Mouse (Mus musculus) hindbrain, embryonic 15.5 days (tissue): ENCODE results near the gene Ccdc12. TPM values are rescaled to one million over a fixed set of nuclear protein-coding genes. Genes with fewer than 3 reads are reported as not detected.
A peak's percentile ranks its signal among the peaks of the same experiment; 100 is the strongest.

Experiments used
- ATAC-seq: fragments of 200-750 bp; cut with Nextera tagmentation; 2 replicates; pipeline ENCODE4 v1.8.0; 2017; ENCODE audit warnings: low read depth, moderate number of reproducible peaks, moderate TSS enrichment; ENCODE audit not compliant: low FRiP score
- H3K27ac ChIP-seq: fragments of 300-500 bp; sonication (generic); replicated peaks from 2 replicates; pipeline ENCODE4 v1.5.1; 2015; ENCODE audit warnings: mild to moderate bottlenecking, inconsistent platforms
- H3K27me3 ChIP-seq: fragments of 300-500 bp; sonication (generic); 2 replicates; pipeline ENCODE4 v1.6.1; 2015; ENCODE audit warnings: control low read depth, inconsistent platforms
- H3K36me3 ChIP-seq: fragments of 300-500 bp; sonication (generic); 2 replicates; pipeline ENCODE4 v1.6.1; 2015; ENCODE audit warnings: control low read depth, inconsistent platforms
- H3K4me1 ChIP-seq: fragments of 300-500 bp; sonication (generic); replicated peaks from 2 replicates; pipeline ENCODE4 v1.6.1; 2015; ENCODE audit warnings: control low read depth, inconsistent platforms
- H3K4me2 ChIP-seq: fragments of 300-500 bp; sonication (generic); 2 replicates; pipeline ENCODE4 v1.6.1; 2015; ENCODE audit warnings: moderate library complexity, mild to moderate bottlenecking, inconsistent platforms
- H3K4me3 ChIP-seq: fragments of 300-500 bp; sonication (generic); 2 replicates; pipeline ENCODE4 v1.5.1; 2015; ENCODE audit warnings: mild to moderate bottlenecking, inconsistent platforms
- H3K9ac ChIP-seq: fragments of 300-500 bp; sonication (generic); 2 replicates; pipeline ENCODE4 v1.6.1; 2015; ENCODE audit warnings: inconsistent platforms
- H3K9me3 ChIP-seq: fragments of 300-500 bp; sonication (generic); 2 replicates; pipeline ENCODE4 v1.6.1; 2016; ENCODE audit warnings: control low read depth, inconsistent platforms
- WGBS: fragments of 180-500 bp; shearing (Covaris S2); methylation state at CpG from one replicate; pipeline ENCODE4 v1.1.7; 2015; 5-methylcytosine and 5-hydroxymethylcytosine counted together
- polyA plus RNA-seq: library from polyadenylated mRNA; unstranded; fragments of >200 nt; fragmentation: Nextera tagmentation; extraction: Ambion mirVana; gene quantifications from 2 replicates; pipeline ENCODE4 v1.2.1, GENCODE M21; 2015

Gene Ccdc12
- polyA plus RNA-seq, 1 experiment from 2014 or later: 103 TPM

- WGBS: 74% methylated on average over 3 of the region's 3 CpGs
- no peaks in the 10 kb centered on the region for H3K4me1 ChIP-seq
- H3K27ac ChIP-seq: no peak overlapping the region
- no peak overlapping the region for H3K4me2 ChIP-seq
- H3K36me3 ChIP-seq: 0 out of 2 replicates have a peak, but pooled peaks cover 7% of the 10 kb centered on the region
- no peaks in the 10 kb centered on the region for H3K27me3 ChIP-seq
- H3K9ac ChIP-seq: no peak overlapping the region
- ATAC-seq: no peak
- no peaks in the 10 kb centered on the region for H3K9me3 ChIP-seq
- H3K4me3 ChIP-seq: no peak overlapping the region
Measured at GRCm38 (mm10) chr9:110697465-110697864, 41.2 kb downstream of the Ccdc12 start.

GRCm38 (mm10) chr9:110699574-110699973 is 43.3 kb downstream of the Ccdc12 start:
- WGBS: 97% methylated on average over 3 of the region's 3 CpGs

DNA sequence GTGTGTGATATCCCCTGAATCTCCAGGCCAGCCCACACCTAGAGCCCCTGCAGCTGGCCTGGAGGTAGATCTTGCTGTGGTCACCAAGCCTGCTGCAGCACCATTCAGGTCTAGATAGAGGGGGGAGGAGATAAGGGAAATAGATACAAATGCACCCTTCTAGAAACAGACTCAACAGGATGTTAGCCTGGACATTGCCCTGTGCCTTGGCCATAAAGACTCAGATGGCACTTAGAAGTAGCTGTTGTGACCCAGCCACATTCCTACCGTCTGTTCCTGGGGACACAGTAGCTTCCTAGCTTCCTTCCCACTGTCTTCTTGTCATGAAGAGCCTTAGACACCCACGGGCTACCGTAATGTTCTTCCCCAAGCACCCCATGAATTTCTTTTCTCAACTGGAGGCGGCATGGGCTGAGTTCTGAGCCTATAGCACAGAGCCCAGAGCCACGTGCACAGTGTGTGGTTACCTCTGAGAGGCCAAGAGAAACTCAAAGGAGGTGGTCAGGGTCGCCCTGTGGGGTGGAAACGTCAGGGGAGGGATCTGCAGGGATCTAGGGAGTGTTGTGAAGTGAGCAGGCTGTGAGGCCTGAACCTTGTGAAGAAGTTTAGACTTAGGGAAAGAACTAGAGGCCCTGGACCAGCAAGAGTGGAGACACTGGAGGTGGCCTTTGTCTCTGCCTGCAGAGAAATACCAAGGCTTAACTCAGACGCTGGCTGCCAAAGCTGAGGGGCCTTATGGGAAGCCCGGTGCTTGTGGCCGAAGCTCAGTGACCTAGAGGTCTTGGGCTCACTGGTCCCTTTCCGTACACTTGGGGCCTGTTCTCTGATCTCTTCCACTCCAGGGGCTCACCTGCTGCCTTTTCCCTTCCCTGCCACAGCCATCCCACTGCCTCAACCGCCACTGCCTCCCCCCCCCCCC is 45.1 kb downstream of the Ccdc12 start:
- 84% methylated on average over 11 of the region's 12 CpGs for WGBS
- no peak overlapping the region for H3K9ac ChIP-seq
- H3K36me3 ChIP-seq: no peaks in the 10 kb centered on the region
- no peak overlapping the region for H3K27ac ChIP-seq
- ATAC-seq: no peak
- H3K27me3 ChIP-seq: no peaks in the 10 kb centered on the region
- H3K4me2 ChIP-seq: no peak overlapping the region
- no peak overlapping the region for H3K4me3 ChIP-seq
- no peaks in the 10 kb centered on the region for H3K9me3 ChIP-seq
- no peaks in the 10 kb centered on the region for H3K4me1 ChIP-seq

More at GRCm38 (mm10) chr9:110699574-110699973, 43.3 kb downstream of the Ccdc12 start:
- Histone ChIP-seq H3K4me1 (no peaks in the 10 kb centered on the region), H3K36me3 (no peaks in the 10 kb centered on the region), H3K27me3 (no peaks in the 10 kb centered on the region), H3K27ac (no peak overlapping the region), H3K4me2 (no peak overlapping the region), H3K9me3 (no peaks in the 10 kb centered on the region), H3K4me3 (no peak overlapping the region), H3K9ac (no peak overlapping the region)
- no peak for ATAC-seq

DNA sequence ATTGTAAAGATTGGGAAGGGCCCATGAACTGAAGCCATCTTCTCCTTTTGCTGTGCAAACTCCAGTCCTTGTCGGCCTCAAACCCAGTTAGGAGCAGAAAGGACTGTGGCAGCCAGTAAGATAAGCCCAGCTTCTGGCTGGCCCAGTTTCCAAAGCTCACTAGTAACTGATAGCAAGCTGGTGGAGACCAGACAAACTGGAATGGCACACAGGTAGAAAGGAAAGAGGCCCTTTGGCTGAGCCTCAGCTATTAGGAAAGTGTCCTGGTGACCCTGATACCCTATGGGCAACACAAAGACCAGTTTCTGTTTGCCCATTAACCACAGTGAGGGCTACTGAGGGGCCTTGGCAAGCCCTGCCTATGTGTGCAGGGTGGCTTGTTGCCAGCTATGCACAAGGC is 46.5 kb downstream of the Ccdc12 start:
- Histone ChIP-seq H3K9ac (no peak overlapping the region), H3K36me3 (no peaks in the 10 kb centered on the region), H3K9me3 (no peaks in the 10 kb centered on the region), H3K27ac (no peak overlapping the region), H3K4me1 (no peaks in the 10 kb centered on the region), H3K4me3 (no peak overlapping the region), H3K27me3 (no peaks in the 10 kb centered on the region), H3K4me2 (no peak overlapping the region)
- WGBS: 81% methylated on average over 1 of the region's 1 CpGs
- ATAC-seq: no peak

GRCm38 (mm10) chr9:110703951-110704350 is 47.6 kb downstream of the Ccdc12 start:
- ATAC-seq: no peak
- H3K4me1 ChIP-seq: no peaks in the 10 kb centered on the region
- no peak overlapping the region for H3K4me2 ChIP-seq
- no peak overlapping the region for H3K9ac ChIP-seq
- no peak overlapping the region for H3K4me3 ChIP-seq
- 91% methylated on average over 6 of the region's 6 CpGs for WGBS
- H3K36me3 ChIP-seq: 0 out of 2 replicates have a peak, but pooled peaks cover 2% of the 10 kb centered on the region
- no peaks in the 10 kb centered on the region for H3K9me3 ChIP-seq
- H3K27me3 ChIP-seq: no peaks in the 10 kb centered on the region
- no peak overlapping the region for H3K27ac ChIP-seq

- Histone ChIP-seq H3K4me2 (no peak overlapping the region), H3K4me1 (no peaks in the 10 kb centered on the region), H3K36me3 (0 out of 2 replicates have a peak, but pooled peaks cover 2% of the 10 kb centered on the region), H3K9ac (no peak overlapping the region), H3K27me3 (no peaks in the 10 kb centered on the region), H3K27ac (no peak overlapping the region), H3K4me3 (no peak overlapping the region), H3K9me3 (no peaks in the 10 kb centered on the region)
- no peak for ATAC-seq
- 93% methylated on average over 5 of the region's 5 CpGs for WGBS
Measured at GRCm38 (mm10) chr9:110706784-110707183, 50.5 kb downstream of the Ccdc12 start.

DNA sequence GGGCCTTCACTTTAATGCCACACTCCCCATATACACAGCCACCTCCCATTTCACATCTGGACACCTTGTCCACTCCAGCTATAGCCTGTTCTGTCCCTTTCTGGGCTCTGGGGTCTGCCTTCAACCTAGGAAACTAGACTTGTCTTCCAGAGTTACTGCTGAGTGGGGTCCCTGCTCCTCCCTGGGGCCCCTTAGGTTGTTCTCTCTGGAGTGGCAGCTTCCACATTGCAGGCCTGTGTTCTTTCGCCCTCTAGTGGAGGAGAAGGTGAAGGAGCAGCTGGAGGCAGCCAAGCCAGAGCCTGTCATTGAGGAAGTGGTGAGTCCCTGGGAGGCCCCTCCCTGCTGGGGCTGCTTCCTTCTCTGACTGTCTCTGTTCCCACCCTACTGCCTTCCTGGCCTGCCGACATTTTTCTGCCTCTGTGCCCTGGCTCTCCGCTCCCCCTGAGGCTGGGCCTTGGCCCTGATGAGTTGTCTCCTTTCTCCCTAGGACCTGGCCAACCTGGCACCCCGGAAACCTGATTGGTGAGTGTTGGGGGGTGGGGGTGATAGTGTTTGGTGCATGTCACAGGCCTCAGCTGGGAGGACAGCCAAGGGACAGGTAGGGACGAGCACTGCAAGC is 53.4 kb downstream of the Ccdc12 start:
- peak overlapping the region; percentile 14; the same call in 1 of the 2 replicates for H3K4me2 ChIP-seq
- no peak overlapping the region for H3K9ac ChIP-seq
- 55% methylated on average over 5 of the region's 5 CpGs for whole genome bisulfite sequencing
- no peaks in the 10 kb centered on the region for H3K27me3 ChIP-seq
- no peak overlapping the region for H3K27ac ChIP-seq
- peak; percentile 82 for ATAC-seq
- H3K4me1 ChIP-seq: no peaks in the 10 kb centered on the region
- H3K36me3 ChIP-seq: peaks cover 12% of the 10 kb centered on the region; the same call in 1 of the 2 replicates
- H3K9me3 ChIP-seq: no peaks in the 10 kb centered on the region
- no peak overlapping the region for H3K4me3 ChIP-seq

DNA sequence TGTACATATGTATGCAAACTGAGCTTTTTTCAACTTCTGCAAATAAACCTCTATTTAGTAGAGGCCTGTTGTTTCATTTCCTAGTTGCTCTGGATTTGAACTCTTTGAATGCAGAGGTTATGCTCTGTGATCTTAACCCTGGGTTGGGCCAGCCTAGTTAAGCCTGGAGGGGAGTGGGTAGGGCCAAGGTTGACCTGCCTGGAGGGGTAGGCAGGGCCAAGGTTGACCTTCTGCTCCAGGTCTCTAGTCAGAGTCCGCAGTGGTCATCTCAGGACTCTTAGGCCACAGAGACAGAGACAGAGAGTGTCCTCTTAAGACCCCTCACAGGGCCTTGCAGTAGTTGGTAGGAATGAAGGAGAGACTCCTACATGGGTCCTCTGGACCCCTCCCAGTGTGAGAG is 55.2 kb downstream of the Ccdc12 start:
- peaks cover 19% of the 10 kb centered on the region; the same call in 1 of the 2 replicates for H3K36me3 ChIP-seq
- H3K9me3 ChIP-seq: no peaks in the 10 kb centered on the region
- H3K27me3 ChIP-seq: no peaks in the 10 kb centered on the region
- no peaks in the 10 kb centered on the region for H3K4me1 ChIP-seq
- no peak overlapping the region for H3K27ac ChIP-seq
- H3K9ac ChIP-seq: no peak overlapping the region
- no peak for ATAC-seq
- H3K4me3 ChIP-seq: no peak overlapping the region
- no peak overlapping the region for H3K4me2 ChIP-seq
- WGBS: 94% methylated on average over 1 of the region's 1 CpGs

- Histone ChIP-seq H3K4me2 (no peak overlapping the region), H3K9ac (no peak overlapping the region), H3K9me3 (no peaks in the 10 kb centered on the region), H3K4me3 (no peak overlapping the region), H3K36me3 (peaks cover 19% of the 10 kb centered on the region; the same call in 1 of the 2 replicates), H3K4me1 (no peaks in the 10 kb centered on the region), H3K27ac (no peak overlapping the region), H3K27me3 (no peaks in the 10 kb centered on the region)
- 94% methylated on average over 6 of the region's 6 CpGs for WGBS
- no peak for ATAC-seq
Measured at GRCm38 (mm10) chr9:110711996-110712395, 55.7 kb downstream of the Ccdc12 start.

GRCm38 (mm10) chr9:110712545-110712944 is 56.2 kb downstream of the Ccdc12 start:
- no peaks in the 10 kb centered on the region for H3K27me3 ChIP-seq
- no peak overlapping the region for H3K4me3 ChIP-seq
- H3K27ac ChIP-seq: no peak overlapping the region
- ATAC-seq: no peak
- H3K36me3 ChIP-seq: peaks cover 19% of the 10 kb centered on the region; the same call in 1 of the 2 replicates
- H3K9me3 ChIP-seq: no peaks in the 10 kb centered on the region
- H3K4me2 ChIP-seq: no peak overlapping the region
- WGBS: 94% methylated on average over 4 of the region's 4 CpGs
- no peaks in the 10 kb centered on the region for H3K4me1 ChIP-seq
- no peak overlapping the region for H3K9ac ChIP-seq

DNA sequence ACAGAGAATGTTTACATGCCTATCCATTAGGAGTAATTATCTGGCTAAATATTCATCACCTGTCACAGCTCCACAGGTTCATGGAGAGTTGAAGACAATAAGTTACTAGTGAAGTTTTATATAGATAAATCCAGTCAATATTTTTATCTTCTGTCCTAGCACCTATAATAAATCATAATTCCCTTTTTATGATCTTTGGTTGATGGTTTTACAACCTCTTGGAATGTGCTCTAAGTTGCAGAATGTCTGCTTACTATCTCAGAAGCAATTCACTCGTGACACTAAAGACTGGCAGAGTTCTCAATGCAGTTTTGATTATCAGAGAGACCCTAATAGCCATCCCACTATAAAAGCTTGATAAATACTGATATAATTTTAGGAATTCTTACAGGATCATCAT is 57.1 kb downstream of the Ccdc12 start:
- WGBS: 84% methylated on average over 1 of the region's 1 CpGs
- Histone ChIP-seq H3K27me3 (no peaks in the 10 kb centered on the region), H3K36me3 (peaks cover 19% of the 10 kb centered on the region; the same call in 1 of the 2 replicates), H3K4me1 (no peaks in the 10 kb centered on the region), H3K4me3 (no peak overlapping the region), H3K9ac (no peak overlapping the region), H3K4me2 (no peak overlapping the region), H3K9me3 (no peaks in the 10 kb centered on the region), H3K27ac (no peak overlapping the region)
- no peak for ATAC-seq

- peaks cover 16% of the 10 kb centered on the region; the same call in 1 of the 2 replicates for H3K36me3 ChIP-seq
- WGBS: 78% methylated on average over 1 of the region's 1 CpGs
- no peak overlapping the region for H3K4me3 ChIP-seq
- ATAC-seq: no peak
- H3K27me3 ChIP-seq: no peaks in the 10 kb centered on the region
- H3K9ac ChIP-seq: no peak overlapping the region
- no peak overlapping the region for H3K4me2 ChIP-seq
- H3K9me3 ChIP-seq: no peaks in the 10 kb centered on the region
- H3K4me1 ChIP-seq: no peaks in the 10 kb centered on the region
- no peak overlapping the region for H3K27ac ChIP-seq
Measured at GRCm38 (mm10) chr9:110715426-110715825, 59.1 kb downstream of the Ccdc12 start.
